Mouse (Mus musculus) myocyte (in vitro differentiated cells): ENCODE data around the gene Ybx2.

Experiments used
- E2F4 ChIP-seq: IDR thresholded peaks from one replicate; pipeline ENCODE4 v1.6.1; 2011; ENCODE audit warnings: mild to moderate bottlenecking, control low read depth, moderate library complexity; ENCODE audit not compliant: insufficient read depth
- POLR2A ChIP-seq: IDR thresholded peaks from one replicate; pipeline ENCODE4 v1.6.1; 2011; ENCODE audit warnings: low read depth, mild to moderate bottlenecking, control low read depth, moderate library complexity; ENCODE audit not compliant: insufficient read length
- POLR2AphosphoS2 ChIP-seq: IDR thresholded peaks from one replicate; pipeline ENCODE4 v1.6.1; 2011; ENCODE audit warnings: low read depth, control low read depth; ENCODE audit not compliant: insufficient read length
- TCF12 ChIP-seq: IDR thresholded peaks from one replicate; pipeline ENCODE4 v1.6.1; 2011; ENCODE audit warnings: mild to moderate bottlenecking, control low read depth; ENCODE audit not compliant: poor library complexity, insufficient read depth, severe bottlenecking
- USF1 ChIP-seq: IDR thresholded peaks from one replicate; pipeline ENCODE4 v1.6.1; 2011; ENCODE audit warnings: low read depth, mild to moderate bottlenecking, control low read depth, moderate library complexity

- no peak for TF ChIP-seq TCF12
- no peak for TF ChIP-seq POLR2AphosphoS2
- TF ChIP-seq USF1: no peak
- no peak for TF ChIP-seq POLR2A
- no peak for TF ChIP-seq E2F4
Observed at GRCm38 (mm10) chr11:69938401-69938979, 2.9 kb downstream of the Ybx2 start.
